Mouse (Mus musculus) lung, adult 18-20 months (tissue): ENCODE data around the gene Map4k4.
A peak's percentile ranks its signal among the peaks of the same experiment; 100 is the strongest.

Experiments
- DNase-seq, 2 experiments: peaks; one replicate each; pipeline ENCODE4 v3.0.0; 2022; ENCODE audit warnings: mixed read lengths in 2 of 2

The Map4k4 gene

DNA sequence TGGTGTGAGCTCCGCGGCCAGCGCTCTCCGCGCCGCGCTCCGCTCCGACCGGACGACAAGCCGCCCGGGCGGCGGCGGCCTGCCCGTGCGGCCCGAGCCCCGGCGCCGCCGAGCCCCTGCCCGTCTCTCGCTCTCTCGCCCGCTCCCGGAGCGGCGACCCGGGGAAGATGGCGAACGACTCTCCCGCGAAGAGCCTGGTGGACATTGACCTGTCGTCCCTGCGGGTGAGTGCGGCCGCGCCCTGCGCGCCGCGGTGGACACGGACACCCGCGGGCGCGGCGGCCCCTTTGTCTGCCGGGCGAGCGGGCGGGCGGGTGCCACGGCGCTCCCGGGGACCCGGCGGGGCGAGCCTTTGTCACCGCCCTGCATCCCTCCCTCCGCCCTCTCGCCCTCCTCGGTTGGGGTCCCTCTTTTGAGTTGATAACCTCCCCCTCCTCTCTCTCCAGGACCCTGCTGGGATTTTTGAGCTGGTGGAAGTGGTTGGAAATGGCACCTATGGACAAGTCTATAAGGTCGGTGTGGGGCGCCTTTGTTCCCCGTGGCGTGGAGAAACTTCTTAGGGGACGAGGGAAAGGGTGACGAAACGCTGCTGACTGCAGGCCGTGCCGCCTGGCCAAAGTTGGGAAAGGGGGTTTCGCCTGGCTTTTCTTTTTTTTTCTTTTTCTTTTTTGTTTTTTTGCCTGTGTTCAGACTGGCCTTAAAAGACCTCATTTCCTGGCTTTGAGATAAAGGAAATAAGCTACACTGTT, 524 bp downstream of the Map4k4 start:
- DNase-seq = peak; percentile 37 to 51

DNA sequence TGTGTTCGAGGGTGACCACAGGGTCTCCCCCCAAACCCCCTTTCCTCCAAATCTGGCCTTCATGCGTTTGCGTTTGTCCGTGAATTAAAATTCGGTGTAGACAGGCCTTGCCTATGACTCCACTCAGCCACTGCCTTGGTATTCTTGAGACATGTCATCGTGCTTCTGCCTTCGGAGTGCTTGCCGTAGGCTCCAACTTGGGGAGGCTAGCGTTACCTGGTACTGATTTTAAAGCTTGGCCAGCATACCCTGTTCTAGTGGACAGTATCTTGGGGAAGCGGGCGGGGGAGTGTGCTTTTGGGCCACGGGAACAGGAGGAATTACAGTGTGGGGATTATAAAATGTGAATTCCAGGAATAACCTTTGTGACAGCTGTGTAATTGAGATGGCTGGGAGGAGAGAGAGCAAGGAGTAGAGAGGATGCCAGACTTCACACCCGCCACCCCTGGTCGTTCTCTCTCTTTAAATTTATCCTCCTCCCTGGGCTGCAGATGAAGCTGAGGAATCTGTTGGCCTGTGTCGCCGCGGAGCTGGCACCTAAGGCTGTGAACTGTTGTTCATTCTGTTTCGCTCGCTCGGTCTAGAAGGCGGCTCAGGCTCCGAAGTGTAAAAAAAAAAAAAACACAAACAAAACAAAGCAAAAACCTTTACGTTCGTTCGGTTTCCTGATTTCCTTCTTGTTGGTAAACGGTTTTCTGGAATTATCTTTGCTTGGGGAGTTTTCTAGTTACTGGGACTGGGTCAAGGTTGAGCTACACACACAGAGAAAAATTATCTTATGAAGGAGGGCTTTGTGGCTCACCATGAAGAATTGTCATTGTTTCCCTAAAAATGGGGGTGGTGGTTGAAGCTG, 1.4 kb downstream of the Map4k4 start:
- peak in 1 of 2 experiments; percentile 35 for DNase-seq

GRCm38 (mm10) chr1:39902704-39903151, 2.0 kb downstream of the Map4k4 start:
- DNase-seq = peak; percentile 55 to 75

DNA sequence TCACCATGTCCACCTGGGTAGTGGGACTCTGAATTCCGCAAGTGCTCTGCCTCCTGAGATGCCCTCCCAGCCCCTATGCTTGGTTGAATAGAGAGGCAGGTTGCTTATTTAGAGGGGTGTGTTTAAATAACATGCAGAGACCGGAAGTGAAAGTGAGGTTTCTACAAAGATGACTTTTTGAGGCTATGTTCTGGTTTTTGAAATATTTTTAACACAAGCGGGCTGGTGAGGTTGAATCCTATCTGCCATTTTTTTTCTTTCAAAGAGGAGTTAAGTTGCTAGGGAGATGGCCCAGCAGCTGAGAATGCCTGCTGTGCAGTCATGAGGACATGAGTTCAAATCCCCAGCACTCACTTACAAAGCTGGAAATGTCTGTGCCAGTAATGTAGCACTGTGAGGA, 4.0 kb downstream of the Map4k4 start:
- DNase-seq = no peak

- DNase-seq = peak in 1 of 2 experiments; percentile 54
These were observed 6.2 kb downstream of the Map4k4 start for GRCm38 (mm10) chr1:39906921-39907320.

DNA sequence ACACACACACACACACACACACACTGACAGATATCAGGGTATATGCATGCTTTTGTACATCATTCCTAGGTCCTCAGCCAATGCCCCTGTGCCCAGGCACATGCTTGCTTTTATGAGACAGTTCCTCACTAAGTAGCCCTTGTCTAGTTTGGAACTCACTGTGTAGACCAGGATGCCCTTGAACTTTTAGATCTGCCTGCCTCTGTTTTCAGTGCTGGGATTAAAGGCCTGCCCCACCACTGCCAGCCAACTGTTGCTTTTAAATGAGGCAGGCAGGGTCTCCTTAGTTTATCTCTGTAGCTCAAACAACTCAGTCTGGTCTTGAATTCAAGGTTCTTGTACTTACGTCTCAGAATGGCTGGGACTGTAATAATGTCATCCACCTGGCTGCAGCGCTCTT, 8.3 kb downstream of the Map4k4 start:
- no peak for DNase-seq

- no peak for DNase-seq
These were observed 10.7 kb downstream of the Map4k4 start for GRCm38 (mm10) chr1:39911446-39911845.

DNA sequence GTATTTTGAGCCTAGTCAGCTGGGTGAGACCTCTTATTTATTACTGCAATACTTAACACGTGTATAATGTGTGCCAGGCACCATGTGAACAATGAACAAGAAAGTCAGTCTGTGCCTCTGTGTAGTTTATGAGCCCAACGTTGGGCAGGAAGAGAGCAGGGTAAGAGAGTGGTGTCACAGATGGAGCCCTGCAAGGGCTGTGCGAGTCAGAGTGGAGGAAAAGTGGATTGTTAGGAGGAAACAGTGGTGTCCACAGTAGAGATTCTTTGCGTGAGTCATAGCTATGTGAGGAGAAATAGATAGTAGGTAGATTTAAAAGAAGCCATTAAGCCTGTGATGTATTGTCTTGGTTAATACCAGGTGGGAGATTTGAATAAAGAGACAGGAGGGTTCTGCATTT, 12.5 kb downstream of the Map4k4 start:
- DNase-seq = no peak

DNA sequence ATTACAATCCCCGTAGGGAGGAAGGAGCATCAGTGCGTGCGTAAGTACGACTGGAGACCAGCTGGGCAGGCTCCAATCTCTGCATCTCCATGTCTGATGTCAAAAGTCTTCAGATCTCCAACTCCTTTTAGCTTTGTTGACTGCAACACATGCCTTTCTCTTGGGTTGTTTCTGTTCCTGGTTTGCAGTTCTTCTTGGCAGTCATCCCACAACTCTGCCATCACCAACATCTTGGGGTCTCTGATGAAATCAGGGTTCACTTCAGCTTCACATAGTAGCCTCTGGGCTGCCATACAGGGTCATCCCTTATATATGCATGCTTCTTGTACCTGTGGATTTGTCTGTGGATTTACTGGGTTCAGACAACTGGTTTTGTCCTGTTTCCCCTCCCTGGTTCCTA, 15.4 kb downstream of the Map4k4 start:
- no peak for DNase-seq

DNA sequence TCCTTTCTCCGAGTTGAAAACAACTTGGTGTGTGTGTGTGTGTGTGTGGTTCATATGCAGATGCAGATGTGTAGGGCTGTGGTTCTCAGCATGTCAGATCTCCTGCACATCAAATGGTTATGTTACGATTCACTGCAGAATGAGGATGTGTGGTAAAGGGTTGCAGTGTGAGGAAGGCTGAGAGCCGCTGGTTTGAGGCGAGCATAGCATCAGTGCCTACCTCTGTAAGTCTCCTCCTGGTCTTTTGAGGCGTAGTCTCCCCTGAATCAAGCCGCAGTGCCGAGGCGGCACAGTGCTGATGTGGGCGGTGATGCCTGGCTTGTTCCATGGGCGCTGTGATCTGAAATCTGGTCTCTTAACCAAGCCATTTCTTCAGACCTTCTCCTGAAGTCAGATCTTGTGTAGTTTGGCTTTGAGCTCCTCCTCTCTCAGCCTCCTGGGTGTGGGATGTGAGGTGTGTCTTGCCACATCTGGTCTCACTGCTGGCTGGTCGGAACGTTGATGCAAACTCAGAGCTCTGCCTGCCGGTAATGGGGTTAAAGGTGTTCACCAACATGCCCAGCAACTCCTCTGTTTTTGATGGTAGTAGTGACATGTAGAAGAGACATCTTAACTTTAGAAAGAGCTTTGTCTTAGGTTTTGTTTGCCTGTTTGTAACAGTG, 17.3 kb downstream of the Map4k4 start:
- no peak for DNase-seq

GRCm38 (mm10) chr1:39918517-39919115, 17.9 kb downstream of the Map4k4 start:
- DNase-seq = no peak

GRCm38 (mm10) chr1:39920616-39921015, 19.9 kb downstream of the Map4k4 start:
- DNase-seq = no peak

DNA sequence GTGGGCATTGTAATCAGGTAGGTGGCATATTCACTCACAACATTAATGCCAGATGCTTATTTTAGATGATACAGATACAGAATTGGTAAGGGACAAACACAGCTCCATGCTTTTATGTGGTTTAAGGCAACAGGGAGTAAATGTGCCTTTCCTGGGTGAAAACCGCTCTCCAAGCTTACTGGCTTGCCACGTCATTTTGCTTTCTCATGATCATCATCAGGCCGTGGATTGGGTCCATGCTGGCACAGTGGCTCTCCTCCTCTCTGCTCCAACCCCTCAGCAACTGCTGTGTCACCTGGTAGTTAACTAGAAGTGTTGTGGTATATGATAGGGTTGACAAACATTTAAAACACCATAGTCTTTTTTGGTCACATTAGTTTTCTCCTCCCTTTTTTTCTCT, 21.3 kb downstream of the Map4k4 start:
- DNase-seq = no peak

DNA sequence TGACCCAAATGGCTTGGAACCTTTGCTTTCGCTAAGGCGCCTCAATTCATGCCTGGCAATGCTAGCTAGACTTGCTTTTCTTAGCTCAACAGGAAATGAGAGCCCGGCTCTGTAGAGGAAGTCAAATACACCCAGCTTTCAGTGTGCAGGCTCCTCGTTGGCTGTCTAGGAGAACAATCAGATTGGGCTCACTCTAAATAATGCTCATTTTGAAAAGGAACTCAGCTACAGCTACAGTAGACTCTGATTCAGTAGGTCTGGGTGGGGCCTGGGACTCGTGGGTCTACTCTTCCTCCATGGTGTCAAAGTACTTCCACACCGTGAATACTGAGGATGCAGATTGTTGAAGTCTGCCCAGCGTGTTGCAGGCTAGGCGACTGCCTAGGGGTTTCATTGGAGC, 22.0 kb downstream of the Map4k4 start:
- DNase-seq = peak; percentile 56 to 65

- no peak for DNase-seq
These were observed 23.0 kb downstream of the Map4k4 start for GRCm38 (mm10) chr1:39923395-39924337.

DNA sequence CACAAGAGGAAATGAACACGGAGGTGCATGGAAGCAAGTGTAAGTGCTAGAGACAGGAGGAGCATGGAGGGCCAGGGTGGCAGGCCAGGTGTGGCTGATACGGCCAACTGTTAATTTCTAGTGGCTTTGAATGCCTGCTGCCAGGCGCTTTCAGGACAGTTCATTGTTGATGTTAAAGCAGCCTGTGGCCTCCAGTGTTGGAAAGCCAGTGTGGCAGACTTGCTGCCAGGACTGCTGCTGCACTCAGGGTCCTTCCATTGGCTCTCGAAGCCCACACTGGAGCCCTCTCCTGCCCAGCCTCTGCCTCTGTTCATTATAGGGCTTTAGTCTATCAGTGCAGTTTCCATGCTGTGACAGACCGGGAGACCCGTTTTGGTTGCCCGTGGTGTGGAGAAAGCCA, 30.3 kb downstream of the Map4k4 start:
- DNase-seq = no peak

DNA sequence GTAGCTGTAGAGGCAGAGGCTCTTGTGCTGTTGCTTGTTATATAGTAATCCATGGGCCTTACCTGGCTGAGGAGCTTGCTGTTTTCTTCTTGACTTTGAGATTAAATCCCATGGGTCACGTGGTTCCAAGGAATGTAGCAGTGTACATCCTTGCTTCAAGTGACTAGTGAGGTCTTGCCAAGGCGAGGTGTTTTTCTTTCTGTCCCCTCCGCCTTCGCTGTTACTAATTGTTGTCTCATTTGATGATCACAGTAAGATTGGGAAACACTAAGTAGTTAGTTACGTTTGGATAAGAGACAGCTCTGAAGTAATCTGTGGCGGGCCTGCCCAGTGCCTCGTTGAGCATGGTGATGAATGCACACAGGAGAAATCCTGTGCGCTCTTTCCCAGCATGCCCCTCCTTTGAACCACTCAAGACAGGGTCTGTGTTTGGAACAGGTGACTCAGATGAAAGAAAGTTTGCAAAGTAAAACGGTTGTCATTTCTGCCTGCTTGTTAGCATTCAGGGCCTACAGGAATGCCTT, 31.6 kb downstream of the Map4k4 start:
- no peak for DNase-seq

DNA sequence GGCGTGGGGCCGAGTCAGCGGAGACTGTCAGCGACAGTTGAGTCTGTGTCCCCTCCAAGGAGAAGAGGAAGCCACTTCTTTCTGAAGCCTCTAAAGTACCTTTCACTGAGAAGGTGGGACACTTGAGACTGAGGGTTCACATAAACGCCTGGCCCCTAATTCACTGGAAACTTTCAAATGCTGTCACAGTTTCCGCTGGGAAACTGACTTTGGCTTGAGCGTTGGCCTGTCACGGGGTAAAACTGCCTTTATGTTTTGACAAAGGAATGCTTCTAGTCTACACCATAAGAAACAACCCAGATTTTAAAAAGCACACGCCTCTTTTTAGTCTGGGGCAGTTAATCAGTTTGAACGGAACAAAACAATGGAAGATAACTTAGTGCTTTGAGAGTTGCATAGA, 32.2 kb downstream of the Map4k4 start:
- DNase-seq = no peak

DNA sequence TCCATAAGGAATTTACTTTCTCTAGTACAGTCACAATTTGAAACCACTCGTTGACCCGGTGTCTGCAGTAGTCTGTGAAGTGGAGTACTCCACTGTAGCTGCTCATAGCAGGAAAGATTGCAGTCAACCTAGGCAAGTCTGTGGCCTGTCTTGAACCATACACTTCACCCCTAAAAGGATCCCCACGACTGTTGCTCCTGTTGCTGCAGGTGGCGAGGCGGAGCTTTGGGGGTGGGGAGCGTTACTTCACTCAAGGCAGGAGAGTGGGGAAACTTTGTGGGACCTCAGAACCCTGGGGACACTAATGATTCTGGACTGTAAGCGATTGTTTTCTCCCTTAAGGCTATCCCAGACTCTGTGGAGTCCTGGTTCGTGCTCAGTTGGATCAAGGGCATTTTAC, 34.2 kb downstream of the Map4k4 start:
- DNase-seq = no peak

GRCm38 (mm10) chr1:39935616-39936015, 34.9 kb downstream of the Map4k4 start:
- DNase-seq = no peak

DNA sequence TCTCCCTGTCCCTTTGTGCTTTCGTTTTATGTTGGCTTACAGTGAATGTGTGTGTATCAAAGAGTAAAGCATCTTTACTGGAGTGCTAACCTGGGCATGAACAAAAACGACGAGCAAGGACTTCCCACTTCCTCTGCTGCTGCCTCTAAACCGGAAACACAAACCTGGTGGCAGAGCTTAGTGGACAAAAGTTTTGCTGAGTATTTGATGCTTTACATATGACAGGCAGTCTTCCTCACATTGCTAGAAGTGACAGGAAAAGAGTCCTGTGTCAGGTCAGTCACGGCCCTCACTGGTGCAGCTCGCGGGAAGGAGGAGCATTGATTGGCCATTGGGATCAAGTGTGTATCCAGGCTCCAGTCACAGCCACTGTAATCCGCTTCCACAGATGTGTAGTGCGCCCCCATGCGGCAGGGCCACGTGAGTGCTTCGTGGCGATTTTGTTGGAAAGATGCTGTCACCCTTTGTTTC, 35.7 kb downstream of the Map4k4 start:
- peak; percentile 87 to 91 for DNase-seq

DNA sequence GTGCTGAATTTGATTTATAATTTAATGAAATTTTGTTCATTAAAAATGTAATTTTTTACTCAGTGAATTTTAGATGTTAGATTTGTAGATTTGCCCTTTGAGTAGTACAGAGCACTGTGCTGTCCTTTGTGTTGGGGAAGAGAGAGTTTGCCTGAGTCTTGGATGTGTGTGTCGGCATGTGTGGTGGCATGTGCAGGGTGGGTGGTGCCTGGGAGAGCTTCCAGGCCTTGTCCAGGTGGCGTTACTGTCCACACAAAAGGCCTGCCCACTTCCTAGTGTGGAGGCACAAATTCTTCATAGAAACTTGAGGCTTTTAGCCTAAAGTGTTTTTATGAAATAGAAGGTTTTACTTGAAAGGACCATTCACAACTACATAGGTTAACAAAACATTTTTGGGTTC, 36.2 kb downstream of the Map4k4 start:
- DNase-seq = no peak
